17 mouse cellular contexts compared by ENCODE assay signal in genomic region chr9:32971926-32972325, GRCm38 (mm10).
DNase-seq lines count a peak whose midpoint lies in the region; ATAC-seq lines count a peak whose summit lies in the region.
"Had no signal": no experiment of that assay in that cellular context is flagged by ENCODE, and none has a peak within 500 bp of the region (broad histone marks: within the 10 kb centered on the region; RNA-seq: fewer than 3 reads in every experiment).

No protein-coding gene starts in this region.

- H3K4me2 ChIP-seq in limb, embryonic 11.5 days (ENCODE audit: low read depth, severe bottlenecking) = no peak overlapping the region
- H3K4me2 ChIP-seq in midbrain, embryonic 15.5 days = no peak overlapping the region
- H3K4me2 ChIP-seq: heart, embryonic 13.5 days; hindbrain, embryonic 15.5 days; liver, embryonic 12.5 days; neural tube, embryonic 13.5 days had no signal

- H3K9ac ChIP-seq in limb, embryonic 11.5 days (ENCODE audit: low read length) = no peak overlapping the region
- H3K9ac ChIP-seq in midbrain, embryonic 15.5 days = no peak overlapping the region
- H3K9ac ChIP-seq: heart, embryonic 13.5 days; hindbrain, embryonic 15.5 days; liver, embryonic 12.5 days; neural tube, embryonic 13.5 days had no signal

- ATAC-seq in limb, embryonic 11.5 days (ENCODE audit: insufficient number of reproducible peaks, low FRiP score, low TSS enrichment, low read depth) = no peak; the same call in 1 of the 2 replicates
- no peak; the same call in 1 of the 2 replicates for ATAC-seq in midbrain, embryonic 15.5 days (replicated peaks)
- ATAC-seq: liver, embryonic 12.5 days had no signal

- H3K27me3 ChIP-seq in limb, embryonic 11.5 days (ENCODE audit: control insufficient read depth, insufficient read depth, low read length) = no peaks in the 10 kb centered on the region
- no peaks in the 10 kb centered on the region for H3K27me3 ChIP-seq in midbrain, embryonic 15.5 days (replicated peaks)
- H3K27me3 ChIP-seq: heart, embryonic 13.5 days; hindbrain, embryonic 15.5 days; liver, embryonic 12.5 days; neural tube, embryonic 13.5 days had no signal

- H3K9me3 ChIP-seq in limb, embryonic 11.5 days (ENCODE audit: control insufficient read depth, low read length) = no peaks in the 10 kb centered on the region
- H3K9me3 ChIP-seq in midbrain, embryonic 15.5 days = no peaks in the 10 kb centered on the region
- H3K9me3 ChIP-seq: heart, embryonic 13.5 days; hindbrain, embryonic 15.5 days; liver, embryonic 12.5 days; neural tube, embryonic 13.5 days had no signal

- no peaks in the 10 kb centered on the region for H3K36me3 ChIP-seq in limb, embryonic 11.5 days (ENCODE audit: control insufficient read depth, insufficient read depth, low read length)
- no peaks in the 10 kb centered on the region for H3K36me3 ChIP-seq in midbrain, embryonic 15.5 days (replicated peaks)
- H3K36me3 ChIP-seq: heart, embryonic 13.5 days; hindbrain, embryonic 15.5 days; liver, embryonic 12.5 days; neural tube, embryonic 13.5 days had no signal

- WGBS in limb, embryonic 11.5 days = 75% methylated on average over 7 of the region's 7 CpGs
- 79% methylated on average over 7 of the region's 7 CpGs for WGBS in midbrain, embryonic 15.5 days

- peak overlapping the region; percentile 73 for H3K27ac ChIP-seq in limb, embryonic 11.5 days (replicated peaks; ENCODE audit: low read depth, low read length)
- H3K27ac ChIP-seq in midbrain, embryonic 15.5 days = no peak overlapping the region
- H3K27ac ChIP-seq: heart, embryonic 13.5 days; hindbrain, embryonic 15.5 days; liver, embryonic 12.5 days; neural tube, embryonic 13.5 days had no signal

- H3K4me1 ChIP-seq in limb, embryonic 11.5 days (ENCODE audit: control insufficient read depth, insufficient read depth, low read length) = peaks cover 16% of the 10 kb centered on the region
- H3K4me1 ChIP-seq in midbrain, embryonic 15.5 days = no peaks in the 10 kb centered on the region
- H3K4me1 ChIP-seq: hindbrain, embryonic 15.5 days; liver, embryonic 12.5 days had no signal

- H3K4me3 ChIP-seq in limb, embryonic 11.5 days (ENCODE audit: low read depth, low read length) = no peak overlapping the region
- H3K4me3 ChIP-seq in midbrain, embryonic 15.5 days = no peak overlapping the region
- H3K4me3 ChIP-seq: heart, embryonic 13.5 days; hindbrain, embryonic 15.5 days; liver, embryonic 12.5 days; neural tube, embryonic 13.5 days had no signal

- DNase-seq in heart, adult 11 months = peak; percentile 97
- DNase-seq in heart, postnatal 4 days = no peak
- DNase-seq in retina, postnatal 1 day = peak; percentile 8
- DNase-seq in retina, embryonic 14.5 days (ENCODE audit: low spot score) = no peak
- DNase-seq in limb, embryonic 11.5 days (ENCODE audit: low spot score) = no peak
- DNase-seq in thymus, postnatal 14 days = no peak
- DNase-seq in left cerebral cortex, adult 11 months (ENCODE audit: low spot score) = no peak
- DNase-seq: B cell, adult 2 months; cerebellum, adult 11 months; cerebellum, postnatal 25 days; kidney, adult 8-10 months; spleen, adult 18-20 months had no signal

Comparison
In these comparisons a context has a peak if more than half of its experiments do, and no peak if none do; other contexts are left out.
1. DNase-seq: peak in heart, adult 11 months (single experiment) and retina, postnatal 1 day (single experiment); none in heart, postnatal 4 days (single experiment), retina, embryonic 14.5 days (single experiment), limb, embryonic 11.5 days (single experiment), thymus, postnatal 14 days (single experiment) and left cerebral cortex, adult 11 months (single experiment).